Mouse (Mus musculus) liver, embryonic 12.5 days (tissue): ENCODE measurements around the gene Gper1. TPM values are rescaled to one million over a fixed set of nuclear protein-coding genes. Genes with fewer than 3 reads are reported as not detected.

Source experiments
- ATAC-seq: fragments of 200-750 bp; cut with Nextera tagmentation; 2 replicates; pipeline ENCODE4 v1.8.0; 2017; ENCODE audit warnings: moderate number of reproducible peaks, mild to moderate bottlenecking, moderate library complexity
- H3K27ac ChIP-seq: fragments of 300-500 bp; sonication (generic); 2 replicates; pipeline ENCODE4 v1.5.1; 2016; ENCODE audit warnings: mild to moderate bottlenecking
- H3K27me3 ChIP-seq: fragments of 300-500 bp; sonication (generic); replicated peaks from 2 replicates; pipeline ENCODE4 v1.6.1; 2016; ENCODE audit warnings: mild to moderate bottlenecking, moderate library complexity
- H3K36me3 ChIP-seq: fragments of 300-500 bp; sonication (generic); 2 replicates; pipeline ENCODE4 v1.6.1; 2016; ENCODE audit warnings: mild to moderate bottlenecking, moderate library complexity
- H3K4me1 ChIP-seq: fragments of 300-500 bp; sonication (generic); 2 replicates; pipeline ENCODE4 v1.6.1; 2016
- H3K4me2 ChIP-seq: fragments of 300-500 bp; sonication (generic); 2 replicates; pipeline ENCODE4 v1.6.1; 2016; ENCODE audit warnings: mild to moderate bottlenecking, moderate library complexity
- H3K4me3 ChIP-seq: fragments of 300-500 bp; sonication (generic); 2 replicates; pipeline ENCODE4 v1.5.1; 2016; ENCODE audit warnings: mild to moderate bottlenecking, moderate library complexity
- H3K9ac ChIP-seq: fragments of 300-500 bp; sonication (generic); 2 replicates; pipeline ENCODE4 v1.6.1; 2016; ENCODE audit warnings: mild to moderate bottlenecking, moderate library complexity
- H3K9me3 ChIP-seq: fragments of 300-500 bp; sonication (generic); replicated peaks from 2 replicates; pipeline ENCODE4 v1.6.1; 2016; ENCODE audit warnings: mild to moderate bottlenecking, moderate library complexity
- WGBS: fragments of 180-500 bp; shearing (Covaris S2); methylation state at CpG from one replicate; pipeline ENCODE4 v1.1.7; 2016; ENCODE audit not compliant: insufficient replicate concordance; 5-methylcytosine and 5-hydroxymethylcytosine counted together
- polyA plus RNA-seq: library from polyadenylated mRNA; unstranded; fragments of >200 nt; fragmentation: Nextera tagmentation; extraction: Ambion mirVana; gene quantifications from 2 replicates; pipeline ENCODE4 v1.2.1, GENCODE M21; 2016

The Gper1 gene
- polyA plus RNA-seq, 1 experiment from 2014 or later, result 0.51 TPM

DNA sequence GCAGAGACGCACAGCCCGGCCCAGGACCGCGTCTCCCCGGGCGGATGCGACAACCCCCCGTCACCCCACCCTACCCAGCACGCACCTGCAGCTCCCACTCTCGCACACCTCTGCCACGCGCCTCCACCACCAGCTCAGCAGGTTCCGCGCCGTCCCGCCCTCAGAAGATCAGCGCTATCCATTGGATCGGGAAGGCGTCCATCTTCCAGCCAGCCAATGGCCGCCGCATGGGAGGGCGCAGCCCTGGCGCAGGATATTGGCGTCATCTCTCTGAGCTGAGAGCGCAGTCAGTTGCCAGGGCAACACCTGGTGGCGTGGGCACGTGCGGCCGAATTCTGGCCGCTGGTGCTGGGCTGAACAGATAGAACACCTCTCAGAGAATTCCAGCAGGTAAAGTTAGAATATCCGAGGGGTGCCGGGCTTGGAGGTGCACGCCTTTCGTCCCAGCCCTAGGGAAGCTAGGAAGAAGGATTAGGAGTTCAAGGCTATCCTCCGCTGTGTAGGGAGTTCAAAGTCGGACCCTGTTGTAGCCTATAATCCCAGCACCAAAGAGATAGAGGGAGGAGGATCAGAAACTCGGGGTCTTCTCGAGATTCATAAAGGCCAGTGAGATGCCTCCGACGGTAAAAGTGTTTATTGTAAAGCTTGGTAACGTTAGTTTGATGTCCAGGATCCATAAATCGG, 37.6 kb downstream of the Gper1 start, which contains the start of gene 3110082I17Rik:
Gene 3110082I17Rik, minus strand, starts transcription at position 144 of the 684 bp plus-strand sequence.
- peak; percentile 98 for ATAC-seq
- Histone ChIP-seq H3K9me3 (no peaks in the 10 kb centered on the region), H3K4me3 (peak within 1 kb of the TSS; percentile 64), H3K4me2 (peak within 1 kb of the TSS; percentile 76), H3K4me1 (peaks cover 18% of the 10 kb centered on the region), H3K36me3 (0 out of 2 replicates have a peak, but pooled peaks cover 4% of the 10 kb centered on the region), H3K27ac (no peak within 1 kb of the TSS), H3K27me3 (no peaks in the 10 kb centered on the region), H3K9ac (peak within 1 kb of the TSS; percentile 63)
- 4% methylated on average over 42 of the region's 42 CpGs for WGBS

GRCm38 (mm10) chr5:139464874-139465273, 41.9 kb downstream of the Gper1 start:
- H3K9ac ChIP-seq, result no peak overlapping the region

GRCm38 (mm10) chr5:139466373-139466772, 43.4 kb downstream of the Gper1 start:
- ATAC-seq, result no peak
- Histone ChIP-seq H3K27me3 (no peaks in the 10 kb centered on the region), H3K9me3 (no peaks in the 10 kb centered on the region), H3K27ac (no peak overlapping the region), H3K36me3 (peaks cover 7% of the 10 kb centered on the region), H3K4me2 (no peak overlapping the region), H3K4me3 (no peak overlapping the region), H3K9ac (no peak overlapping the region), H3K4me1 (peaks cover 8% of the 10 kb centered on the region; the same call in 1 of the 2 replicates)
- WGBS, result 55% methylated on average over 2 of the region's 2 CpGs

More at GRCm38 (mm10) chr5:139464874-139465273, 41.9 kb downstream of the Gper1 start:
- H3K9me3 ChIP-seq, result no peaks in the 10 kb centered on the region
- no peaks in the 10 kb centered on the region for H3K27me3 ChIP-seq
- WGBS, result 44% methylated on average over 4 of the region's 4 CpGs
- no peaks in the 10 kb centered on the region for H3K36me3 ChIP-seq
- no peak overlapping the region for H3K4me2 ChIP-seq
- H3K27ac ChIP-seq, result no peak overlapping the region
- ATAC-seq, result no peak
- no peak overlapping the region for H3K4me3 ChIP-seq
- H3K4me1 ChIP-seq, result peaks cover 17% of the 10 kb centered on the region

DNA sequence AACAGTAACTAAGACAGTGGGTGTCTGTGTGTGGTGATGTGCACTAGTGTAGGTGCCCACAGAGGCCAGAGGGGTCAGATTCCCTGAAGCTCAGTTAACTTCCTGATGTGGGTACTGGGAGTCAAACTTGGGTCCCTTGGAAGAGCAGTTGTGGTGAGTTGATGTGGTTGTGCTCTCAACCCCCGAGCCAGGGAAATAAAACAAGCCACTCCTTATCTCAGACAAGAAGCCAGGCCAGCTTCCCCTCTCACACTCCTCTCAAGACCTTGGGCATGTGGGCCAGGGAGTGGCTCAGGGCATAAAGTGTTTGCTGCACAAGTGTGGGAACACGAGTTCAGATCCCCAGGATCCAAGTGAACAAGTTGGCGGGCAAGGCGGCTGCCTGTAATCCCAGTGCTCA, 43.9 kb downstream of the Gper1 start:
- Histone ChIP-seq H3K4me1 (peaks cover 8% of the 10 kb centered on the region; the same call in 1 of the 2 replicates), H3K36me3 (peaks cover 12% of the 10 kb centered on the region), H3K27ac (no peak overlapping the region), H3K4me2 (no peak overlapping the region), H3K9ac (no peak overlapping the region), H3K9me3 (no peaks in the 10 kb centered on the region), H3K4me3 (no peak overlapping the region), H3K27me3 (no peaks in the 10 kb centered on the region)
- no peak for ATAC-seq
- 55% methylated on average over 4 of the region's 4 CpGs for WGBS

GRCm38 (mm10) chr5:139467998-139468397, 45.0 kb downstream of the Gper1 start:
- Histone ChIP-seq H3K4me2 (no peak overlapping the region), H3K9me3 (no peaks in the 10 kb centered on the region), H3K27ac (no peak overlapping the region), H3K4me3 (no peak overlapping the region), H3K27me3 (no peaks in the 10 kb centered on the region), H3K4me1 (peaks cover 8% of the 10 kb centered on the region; the same call in 1 of the 2 replicates), H3K9ac (no peak overlapping the region), H3K36me3 (peaks cover 24% of the 10 kb centered on the region)
- 53% methylated on average over 5 of the region's 5 CpGs for WGBS
- no peak for ATAC-seq

GRCm38 (mm10) chr5:139474741-139475140, 51.8 kb downstream of the Gper1 start:
- Histone ChIP-seq H3K36me3 (peaks cover 91% of the 10 kb centered on the region), H3K4me2 (no peak overlapping the region), H3K4me1 (no peaks in the 10 kb centered on the region), H3K9me3 (no peaks in the 10 kb centered on the region), H3K9ac (no peak overlapping the region), H3K27ac (no peak overlapping the region), H3K27me3 (no peaks in the 10 kb centered on the region), H3K4me3 (no peak overlapping the region)
- WGBS, result 86% methylated on average over 9 of the region's 9 CpGs
- no peak for ATAC-seq

Other genes with a start within 250 kb of the Gper1 start
- gene Sun1, start 222.5 kb upstream of the Gper1 start, polyA plus RNA-seq, result 31.7 and 34.6 TPM in 2 replicates
- gene Get4, start 170.8 kb upstream of the Gper1 start, polyA plus RNA-seq, result 162 and 165 TPM in 2 replicates
- 6.7 and 7.3 TPM in 2 replicates for gene Adap1, start 97.5 kb upstream of the Gper1 start, polyA plus RNA-seq
- gene Cox19, start 71.7 kb upstream of the Gper1 start, polyA plus RNA-seq, result 72.3 and 73.8 TPM in 2 replicates
- not detected in 2 replicates for gene Cyp2w1, start 70.5 kb upstream of the Gper1 start, polyA plus RNA-seq
- gene Gpr146, start 45.5 kb upstream of the Gper1 start, polyA plus RNA-seq, result 18.3 and 19.3 TPM in 2 replicates
- gene C130050O18Rik, start 17.9 kb upstream of the Gper1 start, polyA plus RNA-seq, result 0.72 and 0.75 TPM in 2 replicates
- gene 3110082I17Rik, start 37.4 kb downstream of the Gper1 start, polyA plus RNA-seq, result 30.6 and 33.5 TPM in 2 replicates
- 3.4 and 3.7 TPM in 2 replicates for gene Zfand2a, start 61.4 kb downstream of the Gper1 start, polyA plus RNA-seq
- not detected in 2 replicates for gene Uncx, start 120.3 kb downstream of the Gper1 start, polyA plus RNA-seq